In genomic region chr2:138215561-138215960, GRCm38 (mm10) we compare ENCODE assay signal across 10 mouse cellular contexts. TPM values are rescaled to one million over a fixed set of nuclear protein-coding genes. Genes with fewer than 3 reads are reported as not detected.
A peak's percentile ranks its signal among the peaks of the same experiment; 100 is the strongest.
DNase-seq lines count a peak whose midpoint lies in the region; ATAC-seq and TF ChIP-seq lines count a peak whose summit lies in the region.
"Had no signal": no experiment of that assay in that cellular context is flagged by ENCODE, and none has a peak within 500 bp of the region (broad histone marks: within the 10 kb centered on the region; RNA-seq: fewer than 3 reads in every experiment).

No protein-coding gene starts in this region.

- H3K4me1 ChIP-seq in limb, embryonic 13.5 days: 0 out of 2 replicates have a peak, but pooled peaks cover 3% of the 10 kb centered on the region
- no peaks in the 10 kb centered on the region for H3K4me1 ChIP-seq in limb, embryonic 10.5 days
- no peaks in the 10 kb centered on the region for H3K4me1 ChIP-seq in heart, embryonic 16.5 days (ENCODE audit: control insufficient read depth, insufficient read depth, low read length)
- H3K4me1 ChIP-seq in lung, postnatal 0 days (ENCODE audit: insufficient read depth, low read depth, low read length): no peaks in the 10 kb centered on the region
- H3K4me1 ChIP-seq: liver, embryonic 13.5 days had no signal

- H3K27ac ChIP-seq in limb, embryonic 13.5 days: no peak overlapping the region
- H3K27ac ChIP-seq in limb, embryonic 10.5 days: no peak overlapping the region
- peak overlapping the region; percentile 61 for H3K27ac ChIP-seq in heart, embryonic 16.5 days (ENCODE audit: low read length)
- H3K27ac ChIP-seq in lung, postnatal 0 days (ENCODE audit: low read length): peak overlapping the region; percentile 38
- H3K27ac ChIP-seq: liver, embryonic 13.5 days had no signal

- peak; percentile 57; the same call in 1 of the 2 replicates for ATAC-seq in limb, embryonic 13.5 days (ENCODE audit: low FRiP score, low read depth)
- ATAC-seq in heart, embryonic 16.5 days (replicated peaks; ENCODE audit: extremely low read depth, insufficient read depth, low FRiP score): peak; percentile 80
- ATAC-seq in lung, postnatal 0 days: peak; percentile 93
- no peak for ATAC-seq in granulocyte monocyte progenitor cell, adult 5-6 weeks (replicated peaks; ENCODE audit: poor library complexity, severe bottlenecking)

- DNase-seq in limb, embryonic 10.5 days (ENCODE audit: low spot score): no peak
- peak; percentile 20 for DNase-seq in embryo, embryonic 10.5 days (ENCODE audit: low spot score)
- peak; percentile 55 for DNase-seq in layer of hippocampus, adult 11-12 months (ENCODE audit: low spot score)
- DNase-seq in lung, postnatal 0 days (ENCODE audit: low spot score): peak; percentile 83
- DNase-seq in thymus, postnatal 4 days: no peak
- DNase-seq: liver, embryonic 13.5 days had no signal

- no peaks in the 10 kb centered on the region for H3K9me3 ChIP-seq in limb, embryonic 13.5 days
- no peaks in the 10 kb centered on the region for H3K9me3 ChIP-seq in limb, embryonic 10.5 days (replicated peaks)
- no peaks in the 10 kb centered on the region for H3K9me3 ChIP-seq in heart, embryonic 16.5 days (replicated peaks; ENCODE audit: control insufficient read depth, low read length)
- H3K9me3 ChIP-seq in lung, postnatal 0 days (ENCODE audit: low read length): no peaks in the 10 kb centered on the region
- H3K9me3 ChIP-seq: G1E; liver, embryonic 13.5 days had no signal

- H3K4me3 ChIP-seq in limb, embryonic 13.5 days: no peak overlapping the region
- H3K4me3 ChIP-seq in limb, embryonic 10.5 days: no peak overlapping the region
- H3K4me3 ChIP-seq in heart, embryonic 16.5 days (ENCODE audit: low read length): no peak overlapping the region
- H3K4me3 ChIP-seq in lung, postnatal 0 days (ENCODE audit: low read depth, low read length): no peak overlapping the region
- H3K4me3 ChIP-seq: liver, embryonic 13.5 days had no signal

- no peaks in the 10 kb centered on the region for H3K36me3 ChIP-seq in limb, embryonic 13.5 days
- no peaks in the 10 kb centered on the region for H3K36me3 ChIP-seq in limb, embryonic 10.5 days
- H3K36me3 ChIP-seq in heart, embryonic 16.5 days (ENCODE audit: control insufficient read depth, insufficient read depth): no peaks in the 10 kb centered on the region
- no peaks in the 10 kb centered on the region for H3K36me3 ChIP-seq in lung, postnatal 0 days (ENCODE audit: insufficient read depth, low read length)
- H3K36me3 ChIP-seq: G1E; liver, embryonic 13.5 days had no signal

- no peak overlapping the region for H3K4me2 ChIP-seq in limb, embryonic 13.5 days (replicated peaks)
- no peak overlapping the region for H3K4me2 ChIP-seq in heart, embryonic 16.5 days (ENCODE audit: low read depth, low read length)
- no peak overlapping the region for H3K4me2 ChIP-seq in lung, postnatal 0 days (replicated peaks; ENCODE audit: low read depth, low read length)
- H3K4me2 ChIP-seq: liver, embryonic 13.5 days had no signal

- H3K9ac ChIP-seq in limb, embryonic 13.5 days: no peak overlapping the region
- H3K9ac ChIP-seq in heart, embryonic 16.5 days (ENCODE audit: low read length): no peak overlapping the region
- H3K9ac ChIP-seq in lung, postnatal 0 days (replicated peaks; ENCODE audit: low read depth): no peak overlapping the region
- H3K9ac ChIP-seq: liver, embryonic 13.5 days had no signal

- no peaks in the 10 kb centered on the region for H3K27me3 ChIP-seq in limb, embryonic 13.5 days
- H3K27me3 ChIP-seq in limb, embryonic 10.5 days (ENCODE audit: low read depth, poor library complexity, severe bottlenecking): no peaks in the 10 kb centered on the region
- H3K27me3 ChIP-seq in heart, embryonic 16.5 days (ENCODE audit: control insufficient read depth, insufficient read depth, low read length): no peaks in the 10 kb centered on the region
- no peaks in the 10 kb centered on the region for H3K27me3 ChIP-seq in lung, postnatal 0 days (replicated peaks; ENCODE audit: insufficient read depth, low read length)
- H3K27me3 ChIP-seq: liver, embryonic 13.5 days had no signal

- WGBS in limb, embryonic 13.5 days: 37% methylated on average over 2 of the region's 2 CpGs
- 70% methylated on average over 2 of the region's 2 CpGs for WGBS in limb, embryonic 10.5 days
- WGBS in heart, embryonic 16.5 days: 31% methylated on average over 2 of the region's 2 CpGs
- 18% methylated on average over 2 of the region's 2 CpGs for WGBS in lung, postnatal 0 days

- peak; percentile 55 for TF ChIP-seq CTCF in lung, postnatal 0 days (IDR thresholded peaks at IDR 0.05)

- TF ChIP-seq EP300 in lung, postnatal 0 days (IDR thresholded peaks at IDR 0.05): peak; percentile 90

RNA-seq across cellular contexts. Expression of gene Btbd3, which starts 40.8 kb away (rescaled TPM):
- polyA plus RNA-seq in limb, embryonic 13.5 days (2015; fragmentation: Nextera tagmentation; extraction: Ambion mirVana): 23.4 and 23.5 TPM in 2 replicates
- 11.3 and 13.5 TPM in 2 replicates for polyA plus RNA-seq in limb, embryonic 10.5 days (2016; fragmentation: Nextera tagmentation; extraction: Ambion mirVana)
- polyA plus RNA-seq in heart, embryonic 16.5 days (2015; fragmentation: Nextera tagmentation; extraction: Ambion mirVana): 8.9 and 12.0 TPM in 2 replicates
- 53.7 and 58.6 TPM in 2 replicates for polyA plus RNA-seq in lung, postnatal 0 days (2015; fragmentation: Nextera tagmentation; extraction: Ambion mirVana)
- 2.0 and 3.7 TPM in 2 replicates for total RNA-seq in granulocyte monocyte progenitor cell, adult 5-6 weeks (2014; fragmentation: Nextera tagmentation)
- 1.1 and 1.2 TPM in 2 replicates for total RNA-seq in granulocyte monocyte progenitor cell, adult 5-6 weeks (2017)
- polyA plus RNA-seq: G1E had no signal

Comparison
In these comparisons a context has a peak if more than half of its experiments do, and no peak if none do; other contexts are left out.
1. H3K27ac ChIP-seq: peak in heart, embryonic 16.5 days (single experiment) and lung, postnatal 0 days (single experiment); none in limb, embryonic 13.5 days (single experiment) and limb, embryonic 10.5 days (single experiment).
2. DNase-seq: peak in embryo, embryonic 10.5 days (single experiment), layer of hippocampus, adult 11-12 months (single experiment) and lung, postnatal 0 days (single experiment); none in limb, embryonic 10.5 days (single experiment) and thymus, postnatal 4 days (single experiment).